Mouse (Mus musculus) spleen, adult 2 months (tissue): Measurements from ENCODE around the gene Vti1a.

ENCODE experiments used
- CTCF ChIP-seq: fragments of 200-500 bp; IDR thresholded peaks from 2 replicates; pipeline ENCODE4 v1.5.1; 2011; ENCODE audit warnings: mild to moderate bottlenecking, inconsistent platforms; ENCODE audit not compliant: insufficient read depth, insufficient read length, insufficient replicate concordance; ENCODE audit errors: extremely low read depth
- POLR2A ChIP-seq: fragments of 200-500 bp; IDR thresholded peaks from 2 replicates; pipeline ENCODE4 v1.6.1; 2011; ENCODE audit warnings: low read depth, low read length, inconsistent platforms

DNA sequence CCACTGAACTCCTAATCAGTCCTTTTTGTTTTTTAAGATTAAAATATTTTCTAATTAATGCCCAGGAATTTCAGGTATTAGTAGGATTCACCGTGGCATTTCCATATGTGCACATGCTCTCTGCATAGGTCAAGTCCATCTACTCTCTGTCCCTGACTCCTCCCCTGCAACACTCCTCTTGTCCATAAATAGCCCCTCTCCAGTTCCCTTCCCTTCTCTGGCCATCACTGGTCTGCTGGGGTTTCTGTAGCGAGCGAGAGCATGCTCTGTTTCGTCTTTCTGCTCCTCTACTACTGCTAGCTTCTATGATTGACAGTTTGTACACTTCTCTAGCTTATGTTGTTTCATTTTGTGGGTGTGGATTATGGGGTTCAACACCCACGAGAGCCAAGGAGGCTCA lies 15.7 kb downstream of the Vti1a start:
- TF ChIP-seq CTCF: no peak
- TF ChIP-seq POLR2A: no peak
